Mouse (Mus musculus) liver, postnatal 0 days (tissue): Measurements from ENCODE around the gene Car11.

Experiments
- CTCF ChIP-seq: sonication (generic); IDR thresholded peaks from 2 replicates; pipeline ENCODE4 v1.5.1; 2016; ENCODE audit warnings: antibody characterized with exemption, low read depth
- EP300 ChIP-seq: IDR thresholded peaks from 2 replicates; pipeline ENCODE4 v1.6.1; 2016; ENCODE audit warnings: antibody characterized with exemption, low read depth, mild to moderate bottlenecking

- TF ChIP-seq CTCF (no peak), EP300 (no peak)
These were observed 5.6 kb upstream of the Car11 start, which contains the start of gene Sec1 for GRCm38 (mm10) chr7:45693921-45694591.
